Mouse (Mus musculus) left cerebral cortex, postnatal 36 days (tissue): ENCODE results near the gene Cyp3a41b. TPM values are rescaled to one million over a fixed set of nuclear protein-coding genes. Genes with fewer than 3 reads are reported as not detected.
"Not testable (repeated sequence)": the region's sequence is repeated elsewhere in the genome, so short reads cannot be mapped to it uniquely, and the experiment has no call there.

ENCODE experiments used
- DNase-seq, 2 experiments: peaks; one replicate each; pipeline ENCODE4 v3.0.0; 2021 to 2022; ENCODE audit warnings: low spot score in 2 of 2, mixed read lengths in 1 of 2
- intact Hi-C: fragments of 180-260 bp; cut with DNase I; formaldehyde crosslinking; loops from one replicate; pipeline ENCODE4 v1.15.1; 2025
- total RNA-seq, 2 experiments: library from RNA; stranded (reverse); gene quantifications; 2 replicates each; pipeline ENCODE4 v1.2.3; 2021

Cyp3a41b gene
- not detected for total RNA-seq

- intact Hi-C loops, DNase-seq: not testable (repeated sequence)
These were observed at the start of gene Cyp3a41b for GRCm38 (mm10) chr5:145584630-145585029. TSS of gene Cyp3a41b (minus strand) at chr5:145584730.

GRCm38 (mm10) chr5:145632286-145632685 lies 47.8 kb upstream of the Cyp3a41b start:
- DNase-seq, intact Hi-C loops: not testable (repeated sequence)

- intact Hi-C loops, DNase-seq: not testable (repeated sequence)
These were observed 20.4 kb upstream of the Cyp3a41b start for GRCm38 (mm10) chr5:145604891-145605290.

- DNase-seq, intact Hi-C loops: not testable (repeated sequence)
These were observed 13.3 kb upstream of the Cyp3a41b start for GRCm38 (mm10) chr5:145597851-145598250.

GRCm38 (mm10) chr5:145577321-145577720 lies 7.2 kb downstream of the Cyp3a41b start:
- intact Hi-C loops, DNase-seq: not testable (repeated sequence)

- intact Hi-C loops: not testable (repeated sequence)
These were observed 8.9 kb downstream of the Cyp3a41b start for GRCm38 (mm10) chr5:145575660-145576059.

GRCm38 (mm10) chr5:145571922-145572321 lies 12.6 kb downstream of the Cyp3a41b start:
- DNase-seq, intact Hi-C loops: not testable (repeated sequence)

More at GRCm38 (mm10) chr5:145575660-145576059, 8.9 kb downstream of the Cyp3a41b start:
- DNase-seq: not testable (repeated sequence)

Other genes starting within 250 kb of the Cyp3a41b start
- under 1 TPM in 1 of 2 experiments, not detected in 1; 0.25 TPM for gene Cyp3a57, start 239.5 kb downstream of the Cyp3a41b start, total RNA-seq
- gene Cyp3a16, start 115.0 kb downstream of the Cyp3a41b start, total RNA-seq: not detected
- not detected for gene Cyp3a41a, start 135.4 kb upstream of the Cyp3a41b start, total RNA-seq
- not detected for gene Cyp3a44, start 221.1 kb upstream of the Cyp3a41b start, total RNA-seq